ENCODE assay signal across 8 mouse cellular contexts in the genomic region with DNA sequence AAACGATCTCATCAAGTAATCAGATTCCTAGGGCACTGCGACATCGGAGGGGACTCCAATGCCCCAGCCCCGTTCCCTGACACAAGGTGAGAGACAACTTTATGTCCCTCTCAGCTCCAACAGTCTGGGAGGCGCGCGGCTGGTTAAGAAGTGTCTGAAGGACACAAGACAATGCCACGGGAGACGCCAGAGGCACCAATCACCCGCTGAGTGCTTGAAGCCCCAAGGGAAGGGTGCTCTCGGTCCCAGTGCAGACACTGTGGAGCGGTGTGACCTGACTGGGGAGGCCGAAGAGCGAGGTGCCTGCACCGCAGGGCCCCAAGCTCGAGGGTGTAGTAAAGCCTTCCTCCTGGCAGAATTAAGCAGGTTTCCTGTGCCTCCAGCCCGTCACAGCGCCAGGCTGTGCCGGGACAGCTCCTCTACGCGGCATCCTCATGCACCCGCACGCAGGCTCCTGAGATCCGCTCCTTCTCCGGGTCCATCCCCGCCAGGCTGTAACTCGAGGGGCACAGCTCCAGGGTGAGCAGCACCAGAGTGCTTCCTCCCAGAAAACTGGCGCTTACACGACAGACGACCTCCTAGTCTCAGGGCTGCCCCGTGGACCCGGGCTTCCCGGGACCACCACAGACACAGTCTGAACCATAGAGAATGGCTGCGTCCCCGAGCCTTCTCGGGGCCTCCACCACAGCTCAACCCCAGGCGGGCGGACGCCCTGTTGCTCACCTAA. TPM values are rescaled to one million over a fixed set of nuclear protein-coding genes. Genes with fewer than 3 reads are reported as not detected.
A peak's percentile ranks its signal among the peaks of the same experiment; 100 is the strongest.
DNase-seq lines count a peak whose midpoint lies in the region; ATAC-seq lines count a peak whose summit lies in the region.

No protein-coding gene starts in this region.

- H3K27me3 ChIP-seq in hindbrain, embryonic 12.5 days: no peaks in the 10 kb centered on the region
- no peaks in the 10 kb centered on the region for H3K27me3 ChIP-seq in limb, embryonic 15.5 days
- H3K27me3 ChIP-seq in midbrain, embryonic 16.5 days (ENCODE audit: control insufficient read depth, insufficient read depth, low read depth, low read length): peaks cover 2% of the 10 kb centered on the region; the same call in 1 of the 2 replicates

- WGBS in hindbrain, embryonic 12.5 days: under 1% methylated on average over 39 of the region's 39 CpGs
- under 1% methylated on average over 39 of the region's 39 CpGs for WGBS in limb, embryonic 15.5 days
- under 1% methylated on average over 39 of the region's 39 CpGs for WGBS in midbrain, embryonic 16.5 days

- peaks cover 18% of the 10 kb centered on the region for H3K4me1 ChIP-seq in hindbrain, embryonic 12.5 days
- peaks cover 31% of the 10 kb centered on the region for H3K4me1 ChIP-seq in limb, embryonic 15.5 days
- H3K4me1 ChIP-seq in midbrain, embryonic 16.5 days (ENCODE audit: control insufficient read depth, insufficient read depth, low read length): peaks cover 14% of the 10 kb centered on the region

- peak overlapping the region; percentile 66 for H3K27ac ChIP-seq in hindbrain, embryonic 12.5 days
- H3K27ac ChIP-seq in limb, embryonic 15.5 days: peak overlapping the region; percentile 90
- H3K27ac ChIP-seq in midbrain, embryonic 16.5 days (ENCODE audit: low read length): peak overlapping the region; percentile 70

- ATAC-seq in frontal cortex, adult (ENCODE audit: low TSS enrichment): peak; percentile 50
- peak; percentile 75 for ATAC-seq in hindbrain, embryonic 12.5 days (ENCODE audit: low FRiP score)
- ATAC-seq in limb, embryonic 15.5 days (ENCODE audit: insufficient number of reproducible peaks, low FRiP score, low TSS enrichment, low read depth): peak; percentile 36; the same call in 1 of the 2 replicates
- peak; percentile 68 for ATAC-seq in midbrain, embryonic 16.5 days

- peak overlapping the region; percentile 63 for H3K4me3 ChIP-seq in hindbrain, embryonic 12.5 days
- H3K4me3 ChIP-seq in limb, embryonic 15.5 days: peak overlapping the region; percentile 69
- H3K4me3 ChIP-seq in midbrain, embryonic 16.5 days (ENCODE audit: low read depth, low read length): peak overlapping the region; percentile 61

- no peaks in the 10 kb centered on the region for H3K36me3 ChIP-seq in hindbrain, embryonic 12.5 days
- H3K36me3 ChIP-seq in limb, embryonic 15.5 days: no peaks in the 10 kb centered on the region
- no peaks in the 10 kb centered on the region for H3K36me3 ChIP-seq in midbrain, embryonic 16.5 days (ENCODE audit: control insufficient read depth, insufficient read depth, low read length)

- peak overlapping the region; percentile 96 for H3K4me2 ChIP-seq in hindbrain, embryonic 12.5 days (replicated peaks)
- H3K4me2 ChIP-seq in limb, embryonic 15.5 days: peak overlapping the region; percentile 94
- peak overlapping the region; percentile 93 for H3K4me2 ChIP-seq in midbrain, embryonic 16.5 days (ENCODE audit: low read length)

- no peaks in the 10 kb centered on the region for H3K9me3 ChIP-seq in hindbrain, embryonic 12.5 days (replicated peaks)
- H3K9me3 ChIP-seq in limb, embryonic 15.5 days: no peaks in the 10 kb centered on the region
- no peaks in the 10 kb centered on the region for H3K9me3 ChIP-seq in midbrain, embryonic 16.5 days (replicated peaks; ENCODE audit: control insufficient read depth, low read length, poor library complexity, severe bottlenecking)

- H3K9ac ChIP-seq in hindbrain, embryonic 12.5 days: peak overlapping the region; percentile 71
- peak overlapping the region; percentile 61 for H3K9ac ChIP-seq in limb, embryonic 15.5 days
- H3K9ac ChIP-seq in midbrain, embryonic 16.5 days (ENCODE audit: low read depth, low read length): peak overlapping the region; percentile 75

- DNase-seq in urinary bladder, postnatal 14 days (ENCODE audit: low spot score): peak; percentile 37
- DNase-seq in urinary bladder, postnatal 10 days (ENCODE audit: low spot score): no peak
- peak; percentile 68 to 70 for DNase-seq in cerebellum, adult 18-20 months
- peak; percentile 37 to 49 for DNase-seq in thymus, postnatal 10 days (ENCODE audit: low spot score in 2 of 2)

RNA-seq across cellular contexts. Expression of gene Osbpl3, which starts 0.7 kb away (rescaled TPM):
- 8.3 and 8.6 TPM in 2 replicates for polyA plus RNA-seq in hindbrain, embryonic 12.5 days (2016; fragmentation: Nextera tagmentation; extraction: Ambion mirVana)
- 12.8 and 13.9 TPM in 2 replicates for polyA plus RNA-seq in limb, embryonic 15.5 days (2015; fragmentation: Nextera tagmentation; extraction: Ambion mirVana)
- 6.0 and 7.2 TPM in 2 replicates for polyA plus RNA-seq in midbrain, embryonic 16.5 days (2015; fragmentation: Nextera tagmentation; extraction: Ambion mirVana)
